Mouse (Mus musculus): ENCODE data around the gene Piwil4.

- TF ChIP-seq CTCF (IDR thresholded peaks at IDR 0.05; ENCODE audit: low read depth) (no peak), EP300 (IDR thresholded peaks at IDR 0.05; ENCODE audit: low read depth) (no peak)
These were observed 64.5 kb downstream of the Piwil4 start for GRCm38 (mm10) chr9:14675707-14676691.
